Mouse (Mus musculus) heart, postnatal 0 days (tissue): ENCODE measurements around the gene Sema6c. TPM values are rescaled to one million over a fixed set of nuclear protein-coding genes. Genes with fewer than 3 reads are reported as not detected.
A peak's percentile ranks its signal among the peaks of the same experiment; 100 is the strongest.

ENCODE experiments used
- ATAC-seq: fragments of 200-750 bp; cut with Nextera tagmentation; 2 replicates; pipeline ENCODE4 v1.8.0; 2017; ENCODE audit warnings: low read depth, moderate number of reproducible peaks, moderate library complexity; ENCODE audit not compliant: insufficient read depth
- DNase-seq: peaks from one replicate; pipeline ENCODE4 v3.0.0-alpha.2; 2016; ENCODE audit warnings: low spot score
- H3K27ac ChIP-seq: fragments of 300-500 bp; sonication (generic); 2 replicates; pipeline ENCODE4 v1.5.1; 2014; ENCODE audit warnings: low read depth, mild to moderate bottlenecking
- H3K27me3 ChIP-seq: fragments of 300-500 bp; sonication (generic); 2 replicates; pipeline ENCODE4 v1.6.1; 2014; ENCODE audit warnings: low read length, mixed read lengths; ENCODE audit not compliant: control insufficient read depth, insufficient read depth
- H3K36me3 ChIP-seq: fragments of 300-500 bp; sonication (generic); replicated peaks from 2 replicates; pipeline ENCODE4 v1.6.1; 2014; ENCODE audit warnings: low read length, mixed read lengths; ENCODE audit not compliant: control insufficient read depth, insufficient read depth
- H3K4me1 ChIP-seq: fragments of 300-500 bp; sonication (generic); 2 replicates; pipeline ENCODE4 v1.6.1; 2014; ENCODE audit warnings: antibody characterized with exemption; ENCODE audit not compliant: control insufficient read depth, insufficient read depth
- H3K4me2 ChIP-seq: fragments of 300-500 bp; sonication (generic); 2 replicates; pipeline ENCODE4 v1.6.1; 2014; ENCODE audit warnings: low read depth, mild to moderate bottlenecking, low read length, moderate library complexity
- H3K4me3 ChIP-seq: fragments of 300-500 bp; sonication (generic); 2 replicates; pipeline ENCODE4 v1.5.1; 2014; ENCODE audit warnings: low read depth, low read length
- H3K9ac ChIP-seq: fragments of 300-500 bp; sonication (generic); replicated peaks from 2 replicates; pipeline ENCODE4 v1.6.1; 2014; ENCODE audit warnings: low read depth, low read length, mixed read lengths
- H3K9me3 ChIP-seq: fragments of 300-500 bp; sonication (generic); replicated peaks from 2 replicates; pipeline ENCODE4 v1.6.1; 2016; ENCODE audit warnings: low read length; ENCODE audit not compliant: control insufficient read depth
- CTCF ChIP-seq: IDR thresholded peaks from 2 replicates; pipeline ENCODE4 v1.5.1; 2016; ENCODE audit warnings: antibody characterized with exemption, control low read depth, low read depth
- EP300 ChIP-seq: IDR thresholded peaks from 2 replicates; pipeline ENCODE4 v1.6.1; 2016; ENCODE audit warnings: antibody characterized with exemption, low read depth
- WGBS: fragments of 180-500 bp; shearing (Covaris S2); extraction: QIAGEN DNeasy Blood & Tissue Kit; methylation state at CpG from one replicate; pipeline ENCODE4 v1.1.7; 2014; 5-methylcytosine and 5-hydroxymethylcytosine counted together
- polyA plus RNA-seq: library from polyadenylated mRNA; unstranded; fragments of >200 nt; fragmentation: Nextera tagmentation; extraction: Ambion mirVana; gene quantifications from 2 replicates; pipeline ENCODE4 v1.2.1, GENCODE M21; 2015
- total RNA-seq: library from RNA; depleted of rRNA; stranded (reverse); fragments of >200 nt; gene quantifications from 2 replicates; pipeline ENCODE4 v1.2.3, GENCODE M21; 2014; ENCODE audit warnings: low replicate concordance

Sema6c gene
- total and polyA plus RNA-seq, 2 experiments from 2014 or later, result 1.2 to 14.8 TPM

GRCm38 (mm10) chr3:95169996-95170395 is 9.7 kb downstream of the Sema6c start:
- Histone ChIP-seq H3K27me3 (peaks cover 49% of the 10 kb centered on the region), H3K36me3 (no peaks in the 10 kb centered on the region), H3K4me1 (peaks cover 11% of the 10 kb centered on the region; the same call in 1 of the 2 replicates), H3K9ac (no peak overlapping the region), H3K4me2 (no peak overlapping the region), H3K27ac (no peak overlapping the region), H3K9me3 (no peaks in the 10 kb centered on the region), H3K4me3 (no peak overlapping the region)
- DNase-seq, result no peak
- no peak for ATAC-seq
- no peak for TF ChIP-seq CTCF
- no peak for TF ChIP-seq EP300
- WGBS, result 88% methylated on average over 10 of the region's 10 CpGs

GRCm38 (mm10) chr3:95171105-95171504 is 10.8 kb downstream of the Sema6c start:
- Histone ChIP-seq H3K4me1 (0 out of 2 replicates have a peak, but pooled peaks cover 9% of the 10 kb centered on the region), H3K4me2 (no peak overlapping the region), H3K27me3 (peaks cover 52% of the 10 kb centered on the region), H3K9ac (no peak overlapping the region), H3K9me3 (no peaks in the 10 kb centered on the region), H3K36me3 (no peaks in the 10 kb centered on the region), H3K4me3 (no peak overlapping the region), H3K27ac (no peak overlapping the region)
- no peak for DNase-seq
- ATAC-seq, result no peak
- TF ChIP-seq CTCF (no peak), EP300 (no peak)
- WGBS, result 71% methylated on average over 6 of the region's 6 CpGs

GRCm38 (mm10) chr3:95172526-95173255 is 12.4 kb downstream of the Sema6c start:
- ATAC-seq, result no peak
- Histone ChIP-seq H3K4me3 (peak overlapping the region; percentile 51), H3K9me3 (no peaks in the 10 kb centered on the region), H3K36me3 (no peaks in the 10 kb centered on the region), H3K4me1 (0 out of 2 replicates have a peak, but pooled peaks cover 9% of the 10 kb centered on the region), H3K9ac (no peak overlapping the region), H3K27ac (no peak overlapping the region), H3K4me2 (peak overlapping the region; percentile 71), H3K27me3 (peaks cover 48% of the 10 kb centered on the region)
- WGBS, result 27% methylated on average over 79 of the region's 84 CpGs
- DNase-seq, result no peak
- TF ChIP-seq CTCF, result no peak
- no peak for TF ChIP-seq EP300

- no peak for DNase-seq
These were observed 13.1 kb downstream of the Sema6c start for GRCm38 (mm10) chr3:95173256-95173949.

GRCm38 (mm10) chr3:95174011-95174592 is 13.8 kb downstream of the Sema6c start:
- Histone ChIP-seq H3K27me3 (peaks cover 48% of the 10 kb centered on the region), H3K9me3 (no peaks in the 10 kb centered on the region), H3K9ac (peak overlapping the region; percentile 44; the same call in 1 of the 2 replicates), H3K27ac (no peak overlapping the region), H3K4me1 (0 out of 2 replicates have a peak, but pooled peaks cover 9% of the 10 kb centered on the region), H3K4me3 (peak overlapping the region; percentile 51), H3K4me2 (peak overlapping the region; percentile 71), H3K36me3 (no peaks in the 10 kb centered on the region)
- WGBS, result 3% methylated on average over 16 of the region's 16 CpGs
- DNase-seq (peak; percentile 71), ATAC-seq (peak; percentile 62; the same call in 1 of the 2 replicates)
- no peak for TF ChIP-seq EP300
- TF ChIP-seq CTCF, result peak; percentile 89

More at GRCm38 (mm10) chr3:95173256-95173949, 13.1 kb downstream of the Sema6c start:
- TF ChIP-seq EP300 (no peak), CTCF (no peak)
- ATAC-seq, result peak; percentile 48
- Histone ChIP-seq H3K9me3 (no peaks in the 10 kb centered on the region), H3K9ac (peak overlapping the region; percentile 44), H3K36me3 (no peaks in the 10 kb centered on the region), H3K4me3 (peak overlapping the region; percentile 51), H3K27me3 (peaks cover 48% of the 10 kb centered on the region), H3K4me1 (0 out of 2 replicates have a peak, but pooled peaks cover 9% of the 10 kb centered on the region), H3K4me2 (peak overlapping the region; percentile 71), H3K27ac (no peak overlapping the region)
- 6% methylated on average over 57 of the region's 58 CpGs for WGBS
